Mouse (Mus musculus) neutrophil, adult 5-6 weeks (primary cell): ENCODE results near the gene Arid2. TPM values are rescaled to one million over a fixed set of nuclear protein-coding genes. Genes with fewer than 3 reads are reported as not detected.
A peak's percentile ranks its signal among the peaks of the same experiment; 100 is the strongest.

Experiments
- ATAC-seq: fragments of 151-379, 151-347 bp; 2 replicates; pipeline ENCODE4 v1.8.0; 2017; ENCODE audit warnings: mild to moderate bottlenecking, moderate TSS enrichment; ENCODE audit not compliant: insufficient number of reproducible peaks, poor library complexity, low FRiP score, severe bottlenecking; ENCODE audit errors: extremely low read depth
- total RNA-seq: library from RNA; stranded (forward); fragments of 200-1000 nt; gene quantifications from 2 replicates; pipeline ENCODE4 v1.2.3, GENCODE M21; 2017

The Arid2 gene
- total RNA-seq, 1 experiment from 2014 or later = 54.1 TPM

- ATAC-seq = no peak
Measured at GRCm38 (mm10) chr15:96332468-96333213, 45.3 kb downstream of the Arid2 start.

GRCm38 (mm10) chr15:96333350-96333749 lies 46.0 kb downstream of the Arid2 start:
- peak; percentile 19; the same call in 1 of the 2 replicates for ATAC-seq

DNA sequence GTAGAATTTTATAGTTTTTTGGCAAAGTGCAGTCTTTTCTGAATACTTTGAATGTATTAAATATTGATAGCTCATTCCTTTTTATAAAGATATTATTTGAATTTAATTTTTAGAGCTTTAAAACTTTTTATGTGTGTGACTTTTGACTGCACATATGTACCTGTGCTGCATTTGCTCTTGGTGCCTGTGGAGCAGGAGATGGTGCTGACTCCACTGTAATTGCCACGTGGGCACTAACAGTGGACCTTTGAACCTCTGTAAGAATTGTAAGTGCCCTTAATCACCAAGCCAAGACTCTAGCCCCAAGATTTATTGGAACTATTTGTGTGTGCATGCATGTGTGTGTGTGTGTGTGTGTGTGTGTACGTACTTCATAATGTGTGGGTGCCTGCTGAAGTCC lies 53.6 kb downstream of the Arid2 start:
- ATAC-seq = no peak

- ATAC-seq = no peak
Measured at GRCm38 (mm10) chr15:96342097-96342496, 54.8 kb downstream of the Arid2 start.

GRCm38 (mm10) chr15:96342871-96343270 lies 55.6 kb downstream of the Arid2 start:
- no peak for ATAC-seq

DNA sequence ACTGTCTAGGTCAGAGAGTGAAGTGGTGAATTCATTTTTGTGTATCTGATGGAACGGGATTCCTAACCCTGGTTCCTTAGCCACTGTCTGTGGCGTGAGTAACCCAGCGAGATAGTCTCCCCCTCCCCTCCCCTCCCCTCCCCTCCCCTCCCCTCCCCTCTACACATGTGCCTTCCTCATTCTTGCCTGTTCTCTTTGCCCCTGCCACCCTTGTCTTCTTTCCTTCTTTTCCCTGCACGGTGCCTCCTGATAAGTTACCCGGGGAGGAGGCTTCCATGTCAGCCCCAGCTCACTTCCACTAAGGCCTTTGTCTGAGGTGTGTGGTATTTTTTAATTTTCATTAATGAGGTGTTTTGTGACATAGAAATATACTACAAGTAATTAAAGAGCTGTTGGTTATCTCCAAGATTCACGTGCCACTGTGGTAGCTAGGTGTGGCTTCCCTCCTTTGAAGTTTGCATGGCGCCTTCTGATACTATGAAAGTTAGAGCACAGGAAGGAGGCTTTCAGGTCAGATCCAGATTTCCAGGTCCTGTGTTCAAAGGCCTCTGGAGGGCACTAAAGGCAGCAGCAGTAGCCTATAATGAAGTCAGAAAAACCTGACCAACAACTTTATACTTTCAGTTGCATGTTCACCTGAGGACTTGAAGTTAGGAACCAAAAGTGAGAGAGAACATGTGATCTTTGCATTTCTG lies 57.4 kb downstream of the Arid2 start:
- ATAC-seq = no peak

GRCm38 (mm10) chr15:96345312-96345849 lies 58.1 kb downstream of the Arid2 start:
- no peak for ATAC-seq

DNA sequence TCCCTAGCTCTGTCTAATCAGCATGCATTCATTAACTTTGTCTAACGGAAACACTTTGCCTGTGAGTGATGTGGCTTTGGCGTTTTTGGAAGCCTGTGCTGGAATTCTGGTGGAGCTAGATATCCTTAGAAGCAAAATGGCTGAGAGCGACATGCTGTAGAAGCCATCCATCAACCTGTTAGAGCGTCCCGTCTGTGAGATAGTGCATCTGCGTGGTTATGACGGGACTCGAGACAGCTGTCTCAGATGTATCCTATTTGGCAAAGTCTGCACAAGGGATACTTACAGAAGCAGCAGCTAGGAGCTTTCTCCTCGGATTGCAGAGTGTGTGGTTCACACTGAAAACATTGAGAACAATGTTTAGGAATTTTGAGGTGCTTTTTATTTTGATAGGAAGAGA lies 64.1 kb downstream of the Arid2 start:
- ATAC-seq = no peak

GRCm38 (mm10) chr15:96358871-96359270 lies 71.6 kb downstream of the Arid2 start:
- ATAC-seq = no peak

GRCm38 (mm10) chr15:96360614-96361013 lies 73.3 kb downstream of the Arid2 start:
- ATAC-seq = no peak

DNA sequence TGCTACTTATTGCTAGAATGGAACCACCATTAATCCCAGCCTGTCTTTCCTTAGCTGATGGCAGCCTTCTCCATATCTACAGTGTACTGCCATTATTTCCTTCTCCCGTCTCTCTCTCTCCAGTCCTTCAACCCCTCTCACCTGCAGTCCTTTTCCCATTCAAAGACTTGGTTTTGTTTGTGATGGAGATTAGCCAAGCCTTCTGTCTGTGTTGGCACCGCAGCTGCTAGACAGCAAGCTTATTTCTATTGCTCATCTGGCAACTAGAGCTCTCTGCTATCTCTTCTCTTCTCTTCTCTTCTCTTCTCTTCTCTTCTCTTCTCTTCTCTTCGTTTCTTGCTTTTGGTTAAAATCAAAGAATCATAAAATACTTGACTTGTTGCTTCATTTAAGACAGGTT lies 78.0 kb downstream of the Arid2 start:
- no peak for ATAC-seq

- ATAC-seq = no peak
Measured at GRCm38 (mm10) chr15:96366176-96366963, 79.1 kb downstream of the Arid2 start.

- no peak for ATAC-seq
Measured at GRCm38 (mm10) chr15:96371311-96371710, 84.0 kb downstream of the Arid2 start.

DNA sequence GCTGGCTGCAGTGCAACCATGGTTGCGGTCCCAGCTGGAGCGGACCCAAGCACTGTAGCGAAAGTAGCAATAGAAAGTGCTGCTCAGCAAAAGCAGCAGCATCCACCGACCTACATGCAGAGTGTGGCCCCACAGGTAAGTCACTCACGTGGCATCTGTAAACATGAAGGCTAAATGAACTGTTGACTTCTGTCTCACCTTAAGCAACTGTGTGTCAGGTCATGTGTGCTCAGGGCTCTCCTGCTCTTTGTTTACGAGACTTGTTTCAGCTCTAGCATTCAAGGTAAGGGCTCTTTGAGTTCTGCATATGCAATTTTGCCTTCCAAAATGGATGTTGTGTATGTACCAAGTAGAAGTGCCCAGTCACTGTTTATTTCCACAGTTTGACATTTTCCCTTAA lies 85.3 kb downstream of the Arid2 start:
- no peak for ATAC-seq

- no peak for ATAC-seq
Measured at GRCm38 (mm10) chr15:96373161-96373560, 85.8 kb downstream of the Arid2 start.

DNA sequence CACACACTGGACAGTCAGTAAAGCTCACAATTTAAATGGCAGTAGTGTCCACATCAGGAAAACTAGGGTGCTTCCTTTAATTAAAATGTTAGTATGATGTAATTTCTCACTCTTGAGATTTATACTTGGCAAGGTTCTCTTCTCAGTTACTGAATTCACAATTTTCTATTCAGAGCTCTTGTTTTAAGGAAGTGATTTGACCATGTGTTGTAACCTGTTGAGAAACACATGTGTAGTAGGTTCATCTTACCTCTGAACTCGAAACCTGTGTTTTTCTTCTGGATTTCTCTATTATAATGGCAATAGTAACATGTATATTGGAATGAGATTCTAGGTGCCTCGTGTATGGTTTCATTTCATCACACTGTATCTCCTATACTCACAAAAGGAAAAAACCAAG lies 88.9 kb downstream of the Arid2 start:
- ATAC-seq = no peak

DNA sequence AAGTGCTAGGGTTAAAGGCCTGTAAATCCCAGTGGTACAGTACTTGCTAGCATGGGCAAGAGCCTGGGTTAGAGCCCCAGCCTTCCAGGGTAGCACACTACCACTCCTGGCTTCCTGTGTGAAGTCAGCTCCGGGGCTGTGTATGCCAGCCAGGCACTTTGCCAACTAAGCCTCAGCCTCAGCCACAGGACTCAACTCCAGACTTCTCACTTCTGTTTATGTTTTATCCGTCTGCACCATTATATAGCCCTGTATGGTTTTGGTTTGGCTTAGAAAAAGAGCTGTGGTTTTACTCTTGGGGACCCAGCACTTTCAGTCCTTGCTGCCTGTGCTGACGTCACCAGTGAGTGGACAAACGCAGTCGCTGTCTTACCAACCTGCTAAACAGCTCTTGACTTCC lies 89.9 kb downstream of the Arid2 start:
- no peak for ATAC-seq

GRCm38 (mm10) chr15:96377701-96378100 lies 90.4 kb downstream of the Arid2 start:
- no peak for ATAC-seq

DNA sequence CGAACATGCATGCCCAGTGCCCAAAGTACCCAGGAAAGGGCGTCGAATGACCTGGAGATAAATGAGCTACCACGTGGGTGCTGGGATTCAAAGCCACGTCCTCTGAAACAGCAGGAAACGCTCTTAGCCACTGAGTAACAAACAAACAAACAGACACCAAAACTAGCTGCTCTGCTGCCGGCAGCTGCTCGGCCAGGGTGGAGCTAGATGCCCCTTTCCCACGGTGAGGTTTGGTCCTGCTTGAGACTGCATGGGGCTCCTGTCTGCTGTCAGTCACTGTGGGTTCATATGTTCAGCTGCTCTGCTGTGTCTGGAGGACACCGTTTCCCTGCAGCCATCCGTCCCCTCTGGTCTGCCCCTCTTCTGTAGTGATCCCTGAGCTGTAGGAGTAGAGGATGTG lies 94.9 kb downstream of the Arid2 start:
- ATAC-seq = no peak

- no peak for ATAC-seq
Measured at GRCm38 (mm10) chr15:96388565-96388964, 101.2 kb downstream of the Arid2 start.
